Mouse (Mus musculus) forebrain, postnatal 0 days (tissue): ENCODE measurements around the gene Baiap2l2. TPM values are rescaled to one million over a fixed set of nuclear protein-coding genes. Genes with fewer than 3 reads are reported as not detected.

ENCODE experiments used
- ATAC-seq: fragments of 200-750 bp; cut with Nextera tagmentation; 2 replicates; pipeline ENCODE4 v1.8.0; 2017; ENCODE audit warnings: mild to moderate bottlenecking, moderate library complexity
- DNase-seq: peaks from one replicate; pipeline ENCODE4 v3.0.0-alpha.2; 2015
- H3K27ac ChIP-seq: fragments of 300-500 bp; sonication (generic); 2 replicates; pipeline ENCODE4 v1.5.1; 2014; ENCODE audit warnings: low read depth, mild to moderate bottlenecking, antibody characterized with exemption, low read length, moderate library complexity, mixed read lengths
- H3K27me3 ChIP-seq: fragments of 300-500 bp; sonication (generic); 2 replicates; pipeline ENCODE4 v1.6.1; 2014; ENCODE audit warnings: mild to moderate bottlenecking, low read length, mixed read lengths; ENCODE audit not compliant: insufficient read depth
- H3K36me3 ChIP-seq: fragments of 300-500 bp; sonication (generic); 2 replicates; pipeline ENCODE4 v1.6.1; 2014; ENCODE audit warnings: mild to moderate bottlenecking, moderate library complexity; ENCODE audit not compliant: insufficient read depth
- H3K4me1 ChIP-seq: fragments of 300-500 bp; sonication (generic); 2 replicates; pipeline ENCODE4 v1.6.1; 2014; ENCODE audit warnings: antibody characterized with exemption; ENCODE audit not compliant: insufficient read depth
- H3K4me2 ChIP-seq: fragments of 300-500 bp; sonication (generic); 2 replicates; pipeline ENCODE4 v1.6.1; 2014; ENCODE audit warnings: low read depth, mild to moderate bottlenecking, moderate library complexity
- H3K4me3 ChIP-seq: fragments of 300-500 bp; sonication (generic); 2 replicates; pipeline ENCODE4 v1.5.1; 2014; ENCODE audit warnings: low read depth, low read length, mixed read lengths
- H3K9ac ChIP-seq: fragments of 300-500 bp; sonication (generic); 2 replicates; pipeline ENCODE4 v1.6.1; 2014; ENCODE audit warnings: mild to moderate bottlenecking
- H3K9me3 ChIP-seq: fragments of 300-500 bp; sonication (generic); 2 replicates; pipeline ENCODE4 v1.6.1; 2016; ENCODE audit warnings: low read length
- CTCF ChIP-seq: sonication (generic); IDR thresholded peaks from 2 replicates; pipeline ENCODE4 v1.5.1; 2016; ENCODE audit warnings: antibody characterized with exemption, control low read depth, low read depth
- WGBS: fragments of 180-500 bp; shearing (Covaris S2); extraction: QIAGEN DNeasy Blood & Tissue Kit; methylation state at CpG from one replicate; pipeline ENCODE4 v1.1.7; 2014; 5-methylcytosine and 5-hydroxymethylcytosine counted together
- polyA plus RNA-seq: library from polyadenylated mRNA; unstranded; fragments of >200 nt; fragmentation: Nextera tagmentation; extraction: Ambion mirVana; gene quantifications from 2 replicates; pipeline ENCODE4 v1.2.1, GENCODE M21; 2015
- total RNA-seq: library from RNA; depleted of rRNA; stranded (reverse); fragments of >200 nt; gene quantifications from 2 replicates; pipeline ENCODE4 v1.2.3, GENCODE M21; 2014

Gene Baiap2l2
- total and polyA plus RNA-seq, 2 experiments from 2014 or later, result 7.9 to 9.1 TPM

DNA sequence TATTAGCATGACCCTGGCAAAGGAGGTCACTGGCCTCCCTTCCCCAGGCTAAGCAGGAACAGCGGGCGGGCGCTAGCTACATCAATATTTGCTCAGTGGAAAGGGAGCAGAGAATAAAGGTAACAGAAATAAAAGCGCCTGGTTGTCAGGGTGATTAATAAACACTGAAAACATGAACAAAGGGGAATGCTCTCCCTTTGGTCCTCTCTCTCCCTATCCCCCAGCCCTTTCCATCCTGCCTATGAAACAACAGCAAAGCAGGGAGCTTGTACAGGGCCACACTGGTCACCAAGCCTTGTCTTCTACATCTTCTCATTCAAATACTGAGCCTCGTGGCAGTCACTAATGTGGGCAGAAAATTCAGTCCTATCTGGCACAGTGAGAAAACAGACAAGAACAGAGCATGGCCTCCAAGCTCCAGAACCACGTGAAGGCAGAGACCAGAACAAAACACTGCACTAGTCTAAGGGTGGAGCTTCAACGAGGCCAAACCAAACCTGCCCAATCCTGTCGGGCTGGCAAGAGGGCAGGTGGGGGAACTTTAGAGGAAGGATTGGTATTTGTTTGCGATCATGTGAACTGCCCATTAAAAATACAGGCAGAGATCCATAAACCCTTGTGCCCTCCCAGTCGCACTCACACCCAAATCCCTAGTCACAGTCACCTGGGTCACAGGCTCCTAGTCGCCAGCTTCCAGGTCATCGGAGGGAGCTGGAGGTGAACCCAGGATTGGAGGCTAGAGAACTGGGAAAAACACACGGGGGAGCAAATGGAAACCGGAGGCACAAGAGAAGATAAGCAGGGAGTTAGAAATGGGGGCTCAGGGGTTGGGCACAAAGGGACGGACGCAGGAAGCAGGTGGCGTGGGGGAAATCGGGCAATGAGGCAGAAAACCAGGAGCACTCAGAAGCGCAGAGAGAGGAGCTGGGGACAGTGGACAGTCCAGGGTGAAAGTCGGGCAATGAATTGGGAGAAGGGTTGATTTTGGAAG lies 41.9 kb upstream of the Baiap2l2 start:
- Histone ChIP-seq H3K9me3 (no peaks in the 10 kb centered on the region), H3K9ac (peak overlapping the region; percentile 72), H3K4me3 (peak overlapping the region; percentile 56), H3K4me2 (peak overlapping the region; percentile 85), H3K4me1 (peaks cover 13% of the 10 kb centered on the region; the same call in 1 of the 2 replicates), H3K36me3 (no peaks in the 10 kb centered on the region), H3K27me3 (no peaks in the 10 kb centered on the region), H3K27ac (peak overlapping the region; percentile 93)
- ATAC-seq, result peak; percentile 65
- DNase-seq, result peak; percentile 75
- no peak for TF ChIP-seq CTCF
- WGBS, result 5% methylated on average over 20 of the region's 20 CpGs

DNA sequence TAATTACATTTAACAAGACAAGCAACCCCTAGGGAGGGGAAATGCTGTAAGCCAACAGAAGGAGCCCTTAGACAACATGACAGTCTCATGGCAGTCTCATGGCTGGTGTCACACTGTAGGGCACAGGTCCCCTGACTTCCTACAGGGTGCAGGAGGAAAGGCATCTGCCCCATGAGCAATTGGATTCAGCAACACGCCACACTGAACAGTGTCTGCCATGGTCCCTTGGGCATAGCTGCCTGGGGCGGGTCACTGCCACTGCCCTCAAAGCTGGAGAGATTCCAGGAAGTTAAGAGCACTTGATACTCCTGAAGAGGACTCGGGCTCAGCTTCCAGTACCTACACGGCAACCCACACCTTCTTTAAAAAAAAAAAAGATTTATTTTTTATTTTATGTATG lies 40.9 kb upstream of the Baiap2l2 start:
- DNase-seq (no peak), ATAC-seq (no peak)
- Histone ChIP-seq H3K9ac (no peak overlapping the region), H3K4me3 (no peak overlapping the region), H3K27ac (peak overlapping the region; percentile 9; the same call in 1 of the 2 replicates), H3K4me2 (no peak overlapping the region), H3K4me1 (peaks cover 13% of the 10 kb centered on the region; the same call in 1 of the 2 replicates), H3K36me3 (no peaks in the 10 kb centered on the region), H3K27me3 (no peaks in the 10 kb centered on the region), H3K9me3 (no peaks in the 10 kb centered on the region)
- no peak for TF ChIP-seq CTCF
- WGBS, result 71% methylated on average over 4 of the region's 4 CpGs

DNA sequence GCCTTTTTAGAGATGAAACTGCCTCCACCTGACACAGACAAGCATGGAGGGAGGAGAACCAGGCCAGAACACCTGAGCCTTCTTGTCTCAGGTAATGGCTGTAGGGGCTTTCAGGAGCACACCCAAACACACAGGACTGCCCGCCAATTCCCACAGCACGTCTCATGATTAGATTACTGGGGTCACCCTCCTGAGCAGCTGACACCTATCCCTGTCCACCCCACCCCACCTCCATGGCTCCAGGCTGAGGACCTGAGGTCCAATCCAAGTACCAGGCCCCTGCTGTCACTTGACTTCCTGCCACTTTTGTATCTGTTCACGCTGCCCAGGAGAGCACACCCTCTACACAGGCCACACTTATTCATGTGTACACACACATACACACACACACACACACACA lies 40.4 kb upstream of the Baiap2l2 start:
- no peak for DNase-seq
- Histone ChIP-seq H3K4me3 (no peak overlapping the region), H3K36me3 (no peaks in the 10 kb centered on the region), H3K27ac (no peak overlapping the region), H3K27me3 (no peaks in the 10 kb centered on the region), H3K9ac (no peak overlapping the region), H3K9me3 (no peaks in the 10 kb centered on the region), H3K4me1 (peaks cover 13% of the 10 kb centered on the region; the same call in 1 of the 2 replicates), H3K4me2 (no peak overlapping the region)
- ATAC-seq, result no peak
- 80% methylated on average over 3 of the region's 3 CpGs for WGBS
- TF ChIP-seq CTCF, result no peak

DNA sequence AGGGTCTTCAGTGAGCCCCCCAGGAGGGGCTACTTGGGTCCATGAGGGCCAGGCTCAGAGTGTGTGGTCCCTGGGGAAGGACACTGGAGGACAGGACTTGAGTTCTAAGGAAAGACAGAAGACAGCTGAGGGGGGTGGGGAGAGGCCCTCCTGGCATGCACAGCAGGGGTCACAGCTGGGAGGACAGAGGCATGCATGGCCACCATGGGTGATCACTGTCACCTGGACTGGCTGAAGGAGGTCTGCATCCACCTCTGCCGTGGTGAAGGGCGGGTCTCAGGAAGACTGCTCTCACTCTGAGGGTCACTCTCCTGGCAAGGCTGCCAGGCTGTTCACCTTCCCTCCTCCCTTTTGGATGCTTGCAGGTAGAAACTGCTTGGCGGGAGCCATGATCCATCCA lies 39.0 kb upstream of the Baiap2l2 start:
- Histone ChIP-seq H3K9ac (no peak overlapping the region), H3K36me3 (no peaks in the 10 kb centered on the region), H3K4me3 (no peak overlapping the region), H3K27me3 (no peaks in the 10 kb centered on the region), H3K4me2 (no peak overlapping the region), H3K27ac (no peak overlapping the region), H3K4me1 (peaks cover 13% of the 10 kb centered on the region; the same call in 1 of the 2 replicates), H3K9me3 (no peaks in the 10 kb centered on the region)
- TF ChIP-seq CTCF, result no peak
- 95% methylated on average over 3 of the region's 3 CpGs for WGBS
- no peak for DNase-seq
- ATAC-seq, result no peak

DNA sequence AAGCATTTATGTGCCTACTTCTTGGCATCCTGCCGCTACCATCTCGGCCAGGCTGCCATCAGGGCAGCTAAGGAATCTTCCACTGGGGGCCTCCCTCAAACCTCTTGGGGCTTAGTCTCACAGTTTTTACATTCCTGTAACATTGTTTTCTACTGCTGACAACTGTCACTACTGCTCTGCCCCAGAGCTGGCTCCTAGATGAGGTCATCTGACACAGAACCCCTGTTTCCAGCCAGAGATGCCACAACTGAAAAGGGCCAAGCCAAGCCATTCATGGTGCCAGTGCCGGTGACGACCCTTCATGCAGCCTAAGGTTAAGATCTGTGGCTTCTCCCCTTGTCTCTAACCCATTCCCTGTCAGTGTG lies 38.4 kb upstream of the Baiap2l2 start:
- Histone ChIP-seq H3K4me1 (peaks cover 13% of the 10 kb centered on the region; the same call in 1 of the 2 replicates), H3K27me3 (no peaks in the 10 kb centered on the region), H3K4me3 (no peak overlapping the region), H3K9ac (no peak overlapping the region), H3K9me3 (no peaks in the 10 kb centered on the region), H3K27ac (no peak overlapping the region), H3K4me2 (no peak overlapping the region), H3K36me3 (no peaks in the 10 kb centered on the region)
- DNase-seq (no peak), ATAC-seq (no peak)
- WGBS, result 78% methylated on average over 4 of the region's 4 CpGs
- no peak for TF ChIP-seq CTCF

DNA sequence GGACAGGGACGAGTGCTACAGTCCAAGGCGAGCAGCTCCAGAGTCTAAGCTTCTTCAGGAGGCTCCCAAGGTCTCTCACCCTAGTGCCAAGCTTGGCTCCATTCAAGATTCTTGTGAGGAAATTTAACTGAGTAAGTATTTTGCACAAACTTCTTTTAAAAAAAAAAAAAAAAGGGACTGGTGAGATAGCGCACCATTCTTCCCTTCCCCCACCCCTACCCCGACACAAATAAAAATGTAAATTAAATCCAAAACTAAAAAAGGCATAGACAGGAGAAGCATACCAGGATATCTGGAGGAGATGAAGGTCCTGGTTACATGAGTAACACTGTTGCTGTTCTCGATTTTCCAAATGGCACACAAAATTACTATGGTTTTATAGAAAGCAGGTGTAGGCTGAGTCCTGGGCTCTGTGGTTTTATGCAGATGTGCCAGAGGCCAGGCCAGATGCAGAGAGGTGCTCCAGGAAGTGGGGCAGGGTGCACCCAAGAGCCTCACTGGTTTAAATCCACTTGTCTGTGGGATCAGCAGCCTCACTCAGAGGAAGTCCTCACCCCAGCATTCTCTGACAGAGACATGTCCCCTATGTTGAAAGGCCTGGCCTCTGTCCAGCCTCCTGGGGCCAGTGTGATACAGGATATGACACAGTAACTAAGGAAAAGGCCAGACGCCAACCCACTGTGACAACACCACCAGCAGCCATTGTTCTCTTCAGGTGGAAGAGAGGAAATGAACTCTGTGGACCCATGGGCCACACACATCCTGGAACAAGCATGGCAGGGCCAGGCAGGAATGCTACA lies 37.9 kb upstream of the Baiap2l2 start:
- no peak overlapping the region for H3K4me2 ChIP-seq
- no peak for ATAC-seq
- WGBS, result 81% methylated on average over 6 of the region's 6 CpGs
- H3K27ac ChIP-seq, result no peak overlapping the region
- no peak overlapping the region for H3K9ac ChIP-seq
- DNase-seq, result no peak
- no peaks in the 10 kb centered on the region for H3K9me3 ChIP-seq
- H3K36me3 ChIP-seq, result no peaks in the 10 kb centered on the region
- no peak for TF ChIP-seq CTCF
- no peaks in the 10 kb centered on the region for H3K27me3 ChIP-seq
- no peak overlapping the region for H3K4me3 ChIP-seq
- peaks cover 10% of the 10 kb centered on the region; the same call in 1 of the 2 replicates for H3K4me1 ChIP-seq
